Mouse (Mus musculus): ENCODE data around the gene Igf1r. TPM values are rescaled to one million over a fixed set of nuclear protein-coding genes. Genes with fewer than 3 reads are reported as not detected.
A peak's percentile ranks its signal among the peaks of the same experiment; 100 is the strongest.

Igf1r gene
- polyA plus RNA-seq, 1 experiment from 2014 or later, result 15.9 TPM

- no peak for ATAC-seq
- H3K4me2 ChIP-seq (replicated peaks; ENCODE audit: low read depth, low read length), result no peak overlapping the region
- H3K27ac ChIP-seq (ENCODE audit: low read length), result no peak overlapping the region
- H3K9ac ChIP-seq (replicated peaks; ENCODE audit: low read depth), result no peak overlapping the region
- DNase-seq (ENCODE audit: low spot score), result peak; percentile 11
- no peaks in the 10 kb centered on the region for H3K36me3 ChIP-seq (ENCODE audit: insufficient read depth, low read length)
- no peak for TF ChIP-seq CTCF (IDR thresholded peaks at IDR 0.05)
- TF ChIP-seq EP300 (IDR thresholded peaks at IDR 0.05), result 0 out of 2 replicates have a peak, but pooled peaks have one; percentile 13
- no peak overlapping the region for H3K4me3 ChIP-seq (ENCODE audit: low read depth, low read length)
- H3K9me3 ChIP-seq (ENCODE audit: low read length), result no peaks in the 10 kb centered on the region
- no peaks in the 10 kb centered on the region for H3K27me3 ChIP-seq (replicated peaks; ENCODE audit: insufficient read depth, low read length)
- WGBS, result 61% methylated on average over 4 of the region's 4 CpGs
- peaks cover 4% of the 10 kb centered on the region; the same call in 1 of the 2 replicates for H3K4me1 ChIP-seq (ENCODE audit: insufficient read depth, low read depth, low read length)
These were observed 72.0 kb downstream of the Igf1r start for GRCm38 (mm10) chr7:68024625-68025024.

GRCm38 (mm10) chr7:68025396-68025795 lies 72.8 kb downstream of the Igf1r start:
- no peak overlapping the region for H3K4me3 ChIP-seq (ENCODE audit: low read depth, low read length)
- no peaks in the 10 kb centered on the region for H3K27me3 ChIP-seq (replicated peaks; ENCODE audit: insufficient read depth, low read length)
- H3K9me3 ChIP-seq (ENCODE audit: low read length), result no peaks in the 10 kb centered on the region
- peaks cover 9% of the 10 kb centered on the region; the same call in 1 of the 2 replicates for H3K4me1 ChIP-seq (ENCODE audit: insufficient read depth, low read depth, low read length)
- no peak overlapping the region for H3K4me2 ChIP-seq (replicated peaks; ENCODE audit: low read depth, low read length)
- DNase-seq (ENCODE audit: low spot score), result no peak
- no peak overlapping the region for H3K9ac ChIP-seq (replicated peaks; ENCODE audit: low read depth)
- ATAC-seq, result no peak
- no peak overlapping the region for H3K27ac ChIP-seq (ENCODE audit: low read length)
- TF ChIP-seq EP300 (IDR thresholded peaks at IDR 0.05) (no peak), CTCF (IDR thresholded peaks at IDR 0.05) (no peak)
- H3K36me3 ChIP-seq (ENCODE audit: insufficient read depth, low read length), result no peaks in the 10 kb centered on the region
- 50% methylated on average over 3 of the region's 3 CpGs for WGBS

GRCm38 (mm10) chr7:68026076-68026475 lies 73.4 kb downstream of the Igf1r start:
- TF ChIP-seq EP300 (IDR thresholded peaks at IDR 0.05) (no peak), CTCF (IDR thresholded peaks at IDR 0.05) (no peak)
- Histone ChIP-seq H3K36me3 (ENCODE audit: insufficient read depth, low read length) (no peaks in the 10 kb centered on the region), H3K9me3 (ENCODE audit: low read length) (no peaks in the 10 kb centered on the region), H3K4me2 (replicated peaks; ENCODE audit: low read depth, low read length) (no peak overlapping the region), H3K4me1 (ENCODE audit: insufficient read depth, low read depth, low read length) (peaks cover 15% of the 10 kb centered on the region; the same call in 1 of the 2 replicates), H3K27ac (ENCODE audit: low read length) (no peak overlapping the region), H3K9ac (replicated peaks; ENCODE audit: low read depth) (no peak overlapping the region), H3K27me3 (replicated peaks; ENCODE audit: insufficient read depth, low read length) (no peaks in the 10 kb centered on the region), H3K4me3 (ENCODE audit: low read depth, low read length) (no peak overlapping the region)
- 73% methylated on average over 9 of the region's 9 CpGs for WGBS
- DNase-seq (ENCODE audit: low spot score), result no peak
- no peak for ATAC-seq

GRCm38 (mm10) chr7:68028167-68028566 lies 75.5 kb downstream of the Igf1r start:
- DNase-seq (ENCODE audit: low spot score), result no peak
- ATAC-seq, result no peak
- WGBS, result 52% methylated on average over 4 of the region's 4 CpGs
- Histone ChIP-seq H3K9me3 (ENCODE audit: low read length) (no peaks in the 10 kb centered on the region), H3K4me2 (replicated peaks; ENCODE audit: low read depth, low read length) (no peak overlapping the region), H3K27ac (ENCODE audit: low read length) (no peak overlapping the region), H3K4me3 (ENCODE audit: low read depth, low read length) (no peak overlapping the region), H3K36me3 (ENCODE audit: insufficient read depth, low read length) (no peaks in the 10 kb centered on the region), H3K4me1 (ENCODE audit: insufficient read depth, low read depth, low read length) (peaks cover 11% of the 10 kb centered on the region; the same call in 1 of the 2 replicates), H3K27me3 (replicated peaks; ENCODE audit: insufficient read depth, low read length) (no peaks in the 10 kb centered on the region), H3K9ac (replicated peaks; ENCODE audit: low read depth) (no peak overlapping the region)
- no peak for TF ChIP-seq CTCF (IDR thresholded peaks at IDR 0.05)
- no peak for TF ChIP-seq EP300 (IDR thresholded peaks at IDR 0.05)

GRCm38 (mm10) chr7:68030846-68031245 lies 78.2 kb downstream of the Igf1r start:
- H3K36me3 ChIP-seq (ENCODE audit: insufficient read depth, low read length), result no peaks in the 10 kb centered on the region
- DNase-seq (ENCODE audit: low spot score) (peak; percentile 65), ATAC-seq (peak; percentile 84)
- H3K4me2 ChIP-seq (replicated peaks; ENCODE audit: low read depth, low read length), result peak overlapping the region; percentile 30; the same call in 1 of the 2 replicates
- H3K9ac ChIP-seq (replicated peaks; ENCODE audit: low read depth), result no peak overlapping the region
- TF ChIP-seq EP300 (IDR thresholded peaks at IDR 0.05) (0 out of 2 replicates have a peak, but pooled peaks have one; percentile 30), CTCF (IDR thresholded peaks at IDR 0.05) (no peak)
- no peak overlapping the region for H3K27ac ChIP-seq (ENCODE audit: low read length)
- H3K4me1 ChIP-seq (ENCODE audit: insufficient read depth, low read depth, low read length), result peaks cover 11% of the 10 kb centered on the region; the same call in 1 of the 2 replicates
- H3K27me3 ChIP-seq (replicated peaks; ENCODE audit: insufficient read depth, low read length), result no peaks in the 10 kb centered on the region
- 33% methylated on average over 9 of the region's 9 CpGs for WGBS
- no peak overlapping the region for H3K4me3 ChIP-seq (ENCODE audit: low read depth, low read length)
- H3K9me3 ChIP-seq (ENCODE audit: low read length), result no peaks in the 10 kb centered on the region

GRCm38 (mm10) chr7:68036527-68036926 lies 83.9 kb downstream of the Igf1r start:
- ATAC-seq (no peak), DNase-seq (ENCODE audit: low spot score) (no peak)
- Histone ChIP-seq H3K9ac (replicated peaks; ENCODE audit: low read depth) (no peak overlapping the region), H3K4me3 (ENCODE audit: low read depth, low read length) (no peak overlapping the region), H3K4me2 (replicated peaks; ENCODE audit: low read depth, low read length) (no peak overlapping the region), H3K4me1 (ENCODE audit: insufficient read depth, low read depth, low read length) (no peaks in the 10 kb centered on the region), H3K36me3 (ENCODE audit: insufficient read depth, low read length) (no peaks in the 10 kb centered on the region), H3K27ac (ENCODE audit: low read length) (no peak overlapping the region), H3K27me3 (replicated peaks; ENCODE audit: insufficient read depth, low read length) (no peaks in the 10 kb centered on the region), H3K9me3 (ENCODE audit: low read length) (no peaks in the 10 kb centered on the region)
- TF ChIP-seq CTCF (IDR thresholded peaks at IDR 0.05) (no peak), EP300 (IDR thresholded peaks at IDR 0.05) (no peak)
- 76% methylated on average over 4 of the region's 4 CpGs for WGBS

- no peak for DNase-seq (ENCODE audit: low spot score)
- H3K4me2 ChIP-seq (replicated peaks; ENCODE audit: low read depth, low read length), result no peak overlapping the region
- no peak overlapping the region for H3K9ac ChIP-seq (replicated peaks; ENCODE audit: low read depth)
- no peak for TF ChIP-seq CTCF (IDR thresholded peaks at IDR 0.05)
- no peaks in the 10 kb centered on the region for H3K27me3 ChIP-seq (replicated peaks; ENCODE audit: insufficient read depth, low read length)
- H3K36me3 ChIP-seq (ENCODE audit: insufficient read depth, low read length), result no peaks in the 10 kb centered on the region
- no peak for ATAC-seq
- 66% methylated on average over 8 of the region's 8 CpGs for whole genome bisulfite sequencing
- no peaks in the 10 kb centered on the region for H3K4me1 ChIP-seq (ENCODE audit: insufficient read depth, low read depth, low read length)
- no peak overlapping the region for H3K27ac ChIP-seq (ENCODE audit: low read length)
- no peak overlapping the region for H3K4me3 ChIP-seq (ENCODE audit: low read depth, low read length)
- no peaks in the 10 kb centered on the region for H3K9me3 ChIP-seq (ENCODE audit: low read length)
These were observed 86.2 kb downstream of the Igf1r start for GRCm38 (mm10) chr7:68038846-68039245.
